Mouse (Mus musculus) liver, embryonic 14.5 days (tissue): ENCODE measurements around the gene Galntl6.

ENCODE experiments used
- CTCF ChIP-seq: IDR thresholded peaks from 2 replicates; pipeline ENCODE4 v1.5.1; 2016; ENCODE audit warnings: antibody characterized with exemption, low read depth, control low read depth
- EP300 ChIP-seq: IDR thresholded peaks from 2 replicates; pipeline ENCODE4 v1.6.1; 2016; ENCODE audit warnings: antibody characterized with exemption, low read depth

DNA sequence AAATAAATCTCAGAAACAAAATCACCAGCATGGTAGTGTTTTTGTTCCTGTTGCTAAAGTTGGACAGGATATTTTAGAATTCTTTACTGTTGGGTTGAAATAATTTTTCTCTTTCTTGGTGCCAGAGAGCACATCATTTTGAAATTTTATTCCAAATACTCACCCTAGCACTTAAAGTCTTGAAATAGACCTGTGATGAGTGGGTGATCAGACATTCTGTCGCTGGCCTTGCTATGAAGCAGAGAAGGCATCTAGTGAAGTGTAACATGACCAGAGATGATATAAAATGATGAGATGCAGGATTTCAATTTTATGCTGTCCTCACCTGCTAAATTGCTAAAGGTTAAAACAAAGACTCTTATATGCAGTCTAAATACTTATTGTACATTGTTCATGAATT lies 581.3 kb downstream of the Galntl6 start:
- TF ChIP-seq CTCF (no peak), EP300 (no peak)
